ENCODE assay signal across 15 mouse cellular contexts in genomic region chr5:96762021-96762420, GRCm38 (mm10).
"Had no signal": no experiment of that assay in that cellular context is flagged by ENCODE, and none has a peak within 500 bp of the region (broad histone marks: within the 10 kb centered on the region; RNA-seq: fewer than 3 reads in every experiment).

No protein-coding gene starts in this region.

- H3K9me3 ChIP-seq: kidney, embryonic 15.5 days; liver, embryonic 13.5 days; megakaryocyte, embryonic 14.5 days; midbrain, embryonic 10.5 days had no signal

- H3K36me3 ChIP-seq: liver, embryonic 13.5 days had no signal

- H3K4me2 ChIP-seq: kidney, embryonic 15.5 days; liver, embryonic 13.5 days had no signal

- H3K27me3 ChIP-seq: kidney, embryonic 15.5 days; liver, embryonic 13.5 days had no signal

- H3K9ac ChIP-seq: kidney, embryonic 15.5 days; liver, embryonic 13.5 days had no signal

- H3K4me3 ChIP-seq: kidney, embryonic 15.5 days; left cerebral cortex, adult 2 months; liver, embryonic 13.5 days; megakaryocyte, embryonic 14.5 days; midbrain, embryonic 10.5 days had no signal

- H3K27ac ChIP-seq: kidney, embryonic 15.5 days; left cerebral cortex, adult 2 months; liver, embryonic 13.5 days; midbrain, embryonic 10.5 days; stomach, postnatal 0 days had no signal

- H3K4me1 ChIP-seq: liver, embryonic 13.5 days had no signal

- DNase-seq: kidney, adult 2 months; kidney, postnatal 10 days; kidney, postnatal 36 days; layer of hippocampus, postnatal 36 days; liver, embryonic 13.5 days; lung, adult 2 months; lung, postnatal 14 days; lung, postnatal 4 days; midbrain, embryonic 14.5 days; thymus, postnatal 36 days had no signal
